Mouse (Mus musculus) megakaryocyte-erythroid progenitor cell, adult 5-6 weeks (primary cell): ENCODE data around the gene Cacna1c. TPM values are rescaled to one million over a fixed set of nuclear protein-coding genes. Genes with fewer than 3 reads are reported as not detected.
A peak's percentile ranks its signal among the peaks of the same experiment; 100 is the strongest.

Experiments used
- ATAC-seq: replicated peaks from 2 replicates; pipeline ENCODE4 v1.8.0; 2016; ENCODE audit warnings: mild to moderate bottlenecking, inconsistent platforms; ENCODE audit not compliant: severe bottlenecking, poor library complexity, low FRiP score, low TSS enrichment
- total RNA-seq, 2 experiments: library from RNA; stranded (forward) in 1 of 2; stranded (reverse) in 1 of 2; fragments of 200-1000, 215-1000 nt in 1 of 2; fragments of >200 nt in 1 of 2; fragmentation: Nextera tagmentation in 1 of 2; gene quantifications; 2 replicates each; pipeline ENCODE4 v1.2.3; 2014 to 2017

Cacna1c gene
- total RNA-seq, 2 experiments from 2014 or later = 0.33 TPM; not detected in 1

- ATAC-seq = no peak
Observed at GRCm38 (mm10) chr6:119037047-119037446, 159.2 kb downstream of the Cacna1c start.

- no peak for ATAC-seq
Observed at GRCm38 (mm10) chr6:119035361-119035760, 160.9 kb downstream of the Cacna1c start.

- ATAC-seq = no peak
Observed at GRCm38 (mm10) chr6:119034947-119035346, 161.3 kb downstream of the Cacna1c start.

GRCm38 (mm10) chr6:119027880-119028279 is 168.3 kb downstream of the Cacna1c start:
- no peak for ATAC-seq

DNA sequence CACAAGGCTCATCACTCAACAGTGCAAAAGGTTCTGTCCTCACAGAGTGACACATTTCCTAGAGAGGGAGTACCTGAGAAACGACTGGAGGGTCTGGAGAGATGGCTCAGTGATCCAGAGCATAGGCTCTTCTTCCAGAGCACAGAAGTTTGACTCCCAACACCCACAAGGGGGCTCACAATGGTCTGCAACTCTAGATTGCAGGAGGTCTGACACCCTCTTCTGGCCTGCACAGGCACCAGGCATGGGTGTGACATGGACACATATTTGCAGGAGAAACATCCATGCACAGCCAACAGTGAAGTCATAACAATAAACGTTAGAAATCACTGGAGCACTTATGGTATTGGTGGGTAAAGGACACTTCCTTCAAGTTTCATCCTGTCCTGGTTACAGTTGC is 173.4 kb downstream of the Cacna1c start:
- ATAC-seq = no peak

GRCm38 (mm10) chr6:119021226-119021625 is 175.0 kb downstream of the Cacna1c start:
- no peak for ATAC-seq

DNA sequence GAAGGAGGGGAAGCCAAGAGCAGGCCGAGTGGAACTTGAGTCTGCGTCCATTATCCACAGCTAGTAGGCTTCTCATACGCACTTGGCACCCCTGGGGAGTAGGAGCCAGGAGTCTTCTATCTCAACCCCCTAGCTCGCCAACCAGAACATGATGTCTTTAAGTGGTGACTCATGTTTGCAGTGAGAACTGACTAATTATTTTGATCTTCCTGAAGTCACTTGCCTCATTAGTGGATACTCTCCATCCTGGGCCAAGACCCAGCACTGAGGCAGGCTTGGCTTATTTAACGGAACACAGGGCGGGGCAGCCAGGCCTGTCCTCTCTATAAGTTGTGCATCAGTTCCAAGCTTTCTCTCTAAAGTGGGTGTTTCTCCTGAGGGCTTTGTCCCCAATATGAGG is 177.3 kb downstream of the Cacna1c start:
- ATAC-seq = no peak

DNA sequence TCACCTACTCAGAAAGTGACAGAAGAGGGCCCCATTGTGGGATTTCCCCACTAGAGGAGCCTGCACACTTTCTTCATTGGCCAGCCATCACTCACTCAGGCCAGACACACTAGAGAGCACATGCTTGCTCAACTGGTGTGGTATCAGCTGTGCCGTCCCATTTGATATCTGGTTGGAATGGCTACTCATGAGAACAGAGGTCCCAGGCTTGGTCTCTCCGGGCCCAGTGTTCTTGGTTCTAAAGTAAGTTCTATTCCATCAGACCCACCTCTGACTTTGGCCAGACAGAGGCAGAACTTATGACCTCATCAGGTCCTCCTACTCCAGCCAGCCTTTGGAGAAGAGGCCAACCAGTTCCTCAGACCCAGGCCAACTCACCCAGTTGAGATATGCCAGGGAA is 178.0 kb downstream of the Cacna1c start:
- ATAC-seq = 0 out of 2 replicates have a peak, but pooled peaks have one; percentile 16

DNA sequence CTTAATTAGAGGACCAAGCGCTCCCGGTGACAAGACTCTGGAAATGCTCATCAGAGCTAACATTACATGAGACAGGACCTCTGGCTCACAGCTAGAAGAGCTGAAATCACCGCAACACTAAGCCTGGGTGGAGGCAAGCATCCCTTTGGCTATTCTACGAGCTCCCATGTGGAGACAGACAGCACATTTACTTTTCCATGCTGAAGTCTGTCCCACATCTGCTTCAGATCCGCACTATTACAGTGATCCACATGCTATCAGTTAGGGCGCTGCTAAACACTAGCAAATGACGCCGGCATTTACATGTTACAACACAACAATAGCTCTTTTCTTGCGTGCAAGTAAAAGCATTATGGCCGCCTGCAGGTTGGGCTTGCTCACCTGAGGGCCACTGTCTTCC is 178.7 kb downstream of the Cacna1c start:
- ATAC-seq = no peak

- ATAC-seq = no peak
Observed at GRCm38 (mm10) chr6:119015346-119015745, 180.9 kb downstream of the Cacna1c start.

DNA sequence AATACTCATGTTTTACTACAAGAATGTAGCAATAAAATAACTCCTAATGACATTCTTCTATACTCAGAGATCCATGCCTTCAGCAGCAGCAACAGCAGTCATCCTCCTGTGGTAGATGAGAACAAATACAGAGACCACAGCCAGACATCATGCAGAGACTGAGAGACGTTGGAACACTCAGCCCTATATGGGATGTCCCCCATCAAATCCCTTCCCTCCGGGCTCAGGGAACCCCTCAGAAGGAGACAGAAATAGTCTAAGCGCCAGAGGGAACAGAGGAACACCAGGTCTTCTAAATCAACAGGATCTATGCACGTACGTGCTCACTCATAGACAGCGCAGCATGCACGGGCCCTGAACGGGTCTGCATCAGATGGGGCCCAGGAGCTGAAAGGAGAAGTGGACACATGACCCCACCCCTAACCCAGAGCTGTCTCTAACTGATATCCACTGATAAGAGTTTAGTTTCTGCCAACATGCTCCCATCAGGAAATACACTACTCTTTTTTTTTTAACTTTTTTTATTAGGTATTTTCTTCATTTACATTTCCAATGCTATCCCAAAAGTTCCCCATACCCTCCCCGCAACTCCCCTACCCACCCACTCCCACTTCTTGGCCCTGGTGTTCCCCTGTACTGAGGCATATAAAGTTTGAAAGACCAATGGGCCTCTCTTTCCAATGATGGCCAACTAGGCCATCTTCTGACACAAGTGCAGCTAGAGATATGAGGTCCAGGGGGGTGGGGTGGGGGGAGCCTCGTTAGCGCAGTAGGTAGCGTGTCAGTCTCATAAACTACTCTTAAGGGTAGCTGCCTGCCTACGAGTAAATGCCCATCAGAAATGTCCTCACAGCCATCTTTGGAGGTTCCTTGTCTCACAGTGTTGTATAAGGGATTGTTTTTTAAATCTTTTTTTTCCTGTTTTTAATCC is 182.8 kb downstream of the Cacna1c start:
- ATAC-seq = peak; percentile 95

- no peak for ATAC-seq
Observed at GRCm38 (mm10) chr6:119010875-119011274, 185.3 kb downstream of the Cacna1c start.

GRCm38 (mm10) chr6:119009526-119009925 is 186.7 kb downstream of the Cacna1c start:
- ATAC-seq = no peak

DNA sequence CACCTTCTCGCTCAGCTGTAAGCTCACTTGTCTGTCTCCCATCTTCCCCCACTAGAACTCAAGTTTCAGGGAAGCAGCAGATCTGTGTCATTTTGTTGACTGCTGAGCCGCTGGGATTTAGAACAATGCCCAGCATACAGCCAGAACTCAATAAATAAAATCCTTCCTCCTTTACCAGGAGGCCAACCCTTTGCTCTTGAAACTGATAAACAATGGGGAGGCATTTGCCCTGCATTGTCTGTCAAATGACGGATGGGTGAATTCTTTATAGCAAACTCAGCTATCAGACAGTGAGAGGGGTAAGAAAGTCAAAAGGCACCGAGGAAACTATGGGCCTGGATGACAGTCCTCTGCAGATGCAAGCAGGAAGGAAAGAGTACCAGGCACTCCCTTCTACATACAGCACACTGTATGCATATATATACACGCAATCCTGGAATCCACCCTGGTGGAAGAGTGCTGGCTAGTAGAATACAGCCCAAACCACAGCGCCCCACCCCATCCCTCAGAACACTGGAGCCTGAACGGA is 187.5 kb downstream of the Cacna1c start:
- no peak for ATAC-seq

DNA sequence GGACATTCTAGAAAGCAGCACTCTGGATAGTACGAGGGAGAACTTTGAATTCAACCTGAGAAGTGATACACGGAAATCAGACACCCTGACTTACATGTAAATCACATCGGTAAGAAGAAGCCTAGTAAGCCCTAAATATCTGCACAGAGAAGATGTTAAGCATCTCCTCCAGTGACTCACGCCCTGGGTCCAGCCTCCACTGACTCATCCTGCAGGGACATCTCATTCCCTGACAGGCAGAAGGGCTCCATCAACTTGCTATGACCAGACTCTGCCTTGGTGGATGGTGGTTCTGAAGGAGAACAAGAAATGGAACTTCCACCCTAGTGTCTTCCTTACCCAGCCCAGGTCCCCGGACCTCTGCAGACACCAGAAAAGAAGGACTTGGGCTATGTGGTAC is 191.6 kb downstream of the Cacna1c start:
- no peak for ATAC-seq

DNA sequence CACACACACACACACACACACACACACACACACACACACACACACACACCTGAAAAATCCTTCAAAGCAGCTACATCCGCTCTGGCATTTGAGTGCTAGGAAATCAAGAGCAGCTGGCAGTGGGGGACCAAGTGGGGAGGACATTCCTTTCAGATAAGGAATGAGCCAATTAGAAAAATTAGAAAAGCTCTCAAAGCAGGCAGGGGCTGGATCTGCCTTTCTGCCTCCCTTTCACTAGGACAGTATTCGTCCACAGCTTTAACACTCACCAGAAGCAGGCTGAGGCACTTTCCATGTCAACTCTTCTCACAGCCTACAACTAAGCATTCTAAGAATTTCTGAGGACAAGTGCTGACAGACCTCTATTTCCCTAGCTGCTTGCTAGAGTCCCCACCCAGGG is 194.8 kb downstream of the Cacna1c start:
- ATAC-seq = no peak

DNA sequence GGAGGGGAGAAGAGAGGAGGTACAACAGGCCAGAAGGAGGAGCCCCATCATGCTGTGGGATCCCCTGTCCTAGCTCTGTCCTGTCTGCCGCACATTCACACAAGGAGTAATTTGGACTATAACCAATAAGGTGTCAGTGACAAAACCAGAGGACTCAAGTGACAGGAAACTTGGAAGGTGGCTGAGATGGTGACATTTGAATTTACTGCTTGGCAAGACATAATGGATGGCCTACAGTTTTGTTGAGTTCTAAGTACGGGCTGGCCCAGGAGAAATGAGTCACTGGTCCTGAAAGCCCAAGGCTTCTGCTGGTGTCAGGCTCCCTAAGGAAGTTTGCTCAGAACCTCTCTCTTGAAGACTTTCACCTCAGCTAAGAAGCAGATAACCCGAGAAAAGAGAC is 196.0 kb downstream of the Cacna1c start:
- ATAC-seq = no peak

GRCm38 (mm10) chr6:118999329-118999875 is 196.8 kb downstream of the Cacna1c start:
- ATAC-seq = no peak

GRCm38 (mm10) chr6:118997397-118997796 is 198.8 kb downstream of the Cacna1c start:
- no peak for ATAC-seq

- ATAC-seq = no peak
Observed at GRCm38 (mm10) chr6:118994272-118995061, 201.8 kb downstream of the Cacna1c start.
